Mouse (Mus musculus) frontal cortex, postnatal 14 days (tissue): ENCODE measurements around the gene Stx1a.

Source experiments
- DNase-seq, 2 experiments: peaks; one replicate each; pipeline ENCODE4 v3.0.0; 2022; ENCODE audit warnings: low spot score in 2 of 2

The Stx1a gene

DNA sequence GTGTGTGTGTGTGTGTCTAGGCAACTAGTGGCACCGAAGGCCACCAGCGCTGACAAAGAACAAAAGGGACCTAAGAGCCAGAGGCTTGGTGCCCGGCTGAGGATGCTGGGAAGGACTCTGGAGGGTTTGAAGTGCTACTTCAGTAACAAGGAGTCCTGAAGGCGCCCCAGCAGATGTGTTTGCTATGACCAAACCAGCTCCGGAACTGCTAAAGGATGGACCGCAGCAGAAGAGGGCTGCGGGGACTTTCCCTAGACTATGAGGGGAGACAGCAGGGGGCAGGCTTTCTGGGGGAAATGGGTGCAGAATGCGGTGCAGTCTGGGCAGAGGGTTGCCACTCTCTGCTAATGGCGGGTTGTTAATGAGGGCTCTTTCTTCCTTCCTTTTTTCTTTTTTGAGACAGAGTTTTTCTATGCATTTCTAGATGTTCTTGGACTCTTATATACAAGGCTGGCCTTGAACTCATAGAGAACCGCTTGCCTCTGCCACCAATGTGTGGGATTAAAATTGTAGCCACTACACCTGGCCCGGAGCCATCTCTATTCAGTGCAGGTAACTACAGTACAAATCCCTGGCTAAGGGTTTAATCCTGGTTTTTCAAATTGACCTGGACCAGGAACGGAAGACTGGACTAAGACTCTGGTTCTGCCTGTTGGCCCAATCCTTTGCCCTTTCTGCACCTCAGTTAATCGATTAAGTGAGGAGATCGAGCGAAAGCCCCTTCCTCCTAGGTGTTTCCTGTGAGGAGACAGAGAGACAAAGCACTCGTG lies 15.3 kb upstream of the Stx1a start:
- DNase-seq = no peak

- DNase-seq = peak; percentile 94 to 98
These were observed 14.4 kb upstream of the Stx1a start, which contains the start of gene Abhd11 for GRCm38 (mm10) chr5:135008671-135009589. TSS of gene Abhd11 (plus strand) at chr5:135009152.

DNA sequence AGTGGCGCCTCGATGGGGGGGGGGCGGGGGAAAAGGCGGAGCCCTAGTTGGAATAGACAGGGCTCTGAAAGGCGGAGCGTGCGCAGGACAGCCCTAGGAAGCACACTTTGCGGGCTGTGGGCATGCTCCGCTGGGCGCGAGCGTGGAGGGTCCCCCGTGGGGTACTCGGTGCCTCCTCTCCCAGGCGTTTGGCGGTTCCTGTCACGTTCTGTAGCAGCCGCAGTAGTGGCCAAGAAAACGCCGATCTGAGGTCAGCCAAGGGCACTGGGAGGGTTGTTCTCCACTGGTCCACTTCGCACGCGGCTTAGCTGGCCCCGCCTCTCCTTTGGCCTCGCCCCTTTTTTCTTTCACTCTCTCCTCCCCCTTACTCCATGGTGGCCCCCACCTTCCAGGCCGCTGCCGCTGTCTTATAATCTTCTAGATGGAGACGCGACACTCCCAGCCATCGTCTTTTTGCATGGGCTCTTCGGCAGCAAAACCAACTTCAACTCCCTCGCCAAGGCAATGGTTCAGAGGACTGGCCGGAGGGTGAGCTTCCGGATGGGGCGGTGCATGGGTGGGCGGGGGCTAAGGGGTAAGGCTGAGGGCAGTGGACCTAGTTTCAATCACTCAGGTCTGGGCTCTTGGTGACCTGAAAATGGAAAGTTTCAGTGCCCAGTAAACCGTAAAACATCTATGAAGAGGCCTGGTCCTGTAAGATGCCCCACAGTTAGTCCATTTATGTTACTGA lies 13.5 kb upstream of the Stx1a start:
- DNase-seq = peak; percentile 82 to 84

DNA sequence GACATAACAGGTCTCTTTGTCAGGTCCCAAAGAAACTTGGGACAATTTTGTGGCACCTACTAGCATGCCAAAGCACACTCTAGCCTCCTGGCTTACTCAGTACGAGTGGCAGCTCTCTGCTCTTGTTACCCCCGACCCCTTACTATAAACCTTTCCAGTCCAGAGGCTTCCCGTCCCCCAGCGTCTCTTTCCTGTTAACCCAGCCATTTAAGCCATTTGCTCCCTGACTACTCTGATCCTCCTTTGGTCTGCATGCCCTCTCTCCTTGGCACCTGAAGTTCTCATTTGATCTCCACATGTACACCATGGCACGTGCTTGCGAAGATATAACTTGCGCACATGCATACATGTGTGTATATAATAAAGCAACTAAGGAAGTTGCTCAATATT lies 13.0 kb upstream of the Stx1a start:
- no peak for DNase-seq

DNA sequence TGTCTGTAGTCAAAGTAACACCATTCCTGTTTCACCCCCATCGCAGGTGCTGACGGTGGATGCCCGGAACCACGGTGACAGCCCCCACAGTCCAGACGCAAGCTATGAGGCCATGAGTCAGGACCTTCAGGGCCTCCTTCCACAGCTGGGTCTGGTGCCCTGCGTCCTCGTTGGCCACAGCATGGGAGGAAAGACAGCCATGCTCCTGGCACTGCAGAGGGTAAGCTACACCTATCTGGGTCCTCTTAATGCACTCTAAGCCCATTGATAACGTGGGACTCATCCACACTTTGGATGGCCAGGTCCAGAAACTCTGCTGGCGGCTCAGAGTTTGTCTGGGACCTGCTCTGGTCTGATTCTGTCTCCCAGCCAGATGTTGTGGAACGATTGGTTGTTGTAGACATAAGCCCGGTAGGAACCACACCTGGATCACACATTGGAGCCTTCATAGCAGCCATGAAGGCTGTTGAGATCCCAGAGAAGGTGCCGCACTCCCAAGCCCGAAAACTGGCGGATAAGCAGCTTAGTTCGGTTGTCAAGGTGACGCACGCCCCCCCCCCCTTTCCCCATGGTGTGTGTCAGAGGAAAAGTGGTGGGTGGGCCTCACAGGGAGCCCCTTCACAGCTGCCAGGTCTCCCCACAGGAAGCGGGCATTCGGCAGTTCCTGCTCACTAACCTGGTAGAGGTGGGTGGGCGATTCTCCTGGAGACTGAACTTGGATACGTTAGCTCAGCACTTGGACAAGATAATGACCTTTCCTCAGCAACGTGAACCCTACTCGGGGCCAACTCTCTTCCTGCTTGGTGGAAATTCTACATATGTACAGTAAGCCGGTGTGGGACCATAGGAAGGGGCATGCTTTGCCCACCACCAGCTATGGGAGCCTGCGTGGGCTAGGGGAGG lies 12.2 kb upstream of the Stx1a start:
- no peak for DNase-seq

- no peak for DNase-seq
These were observed 11.3 kb upstream of the Stx1a start for GRCm38 (mm10) chr5:135011809-135012613.

DNA sequence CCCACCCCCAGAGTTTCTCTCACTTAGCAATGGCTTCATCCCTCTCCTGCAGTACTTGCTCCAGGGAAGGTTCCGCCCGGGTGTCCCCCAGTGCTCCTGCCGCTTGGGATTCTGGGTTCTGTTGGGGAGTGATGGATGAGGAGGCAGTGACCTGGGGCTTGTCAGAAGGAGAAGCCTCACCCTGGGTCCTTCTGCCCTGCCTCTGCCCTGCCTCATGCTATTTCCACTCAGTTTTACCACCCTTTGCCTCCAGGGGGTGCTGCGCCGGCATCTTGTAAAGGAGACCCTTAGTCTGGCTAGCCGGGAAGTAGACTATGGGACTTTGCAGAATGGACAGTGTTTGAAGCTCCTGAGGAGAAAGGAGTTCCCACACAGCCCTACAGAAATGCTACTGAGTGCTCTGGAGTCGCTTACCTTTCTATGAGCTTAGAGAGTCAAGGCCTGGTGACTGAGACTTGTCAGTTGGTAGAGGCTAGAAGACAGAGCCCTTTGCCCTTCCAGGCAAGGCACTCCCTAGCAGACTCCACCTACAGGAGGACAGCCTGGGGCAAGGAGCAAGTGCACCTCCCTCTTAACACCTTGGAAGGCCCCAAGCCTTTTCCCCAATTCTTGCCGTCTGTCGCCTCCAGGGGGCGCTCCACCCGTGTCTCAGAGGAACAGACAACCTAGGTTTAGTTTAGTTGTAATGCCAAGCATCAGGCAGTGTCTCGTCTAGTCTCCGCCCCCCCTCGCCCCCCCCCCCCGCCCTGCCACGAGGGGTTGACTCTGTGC lies 10.4 kb upstream of the Stx1a start:
- peak in 1 of 2 experiments; percentile 67 for DNase-seq

DNA sequence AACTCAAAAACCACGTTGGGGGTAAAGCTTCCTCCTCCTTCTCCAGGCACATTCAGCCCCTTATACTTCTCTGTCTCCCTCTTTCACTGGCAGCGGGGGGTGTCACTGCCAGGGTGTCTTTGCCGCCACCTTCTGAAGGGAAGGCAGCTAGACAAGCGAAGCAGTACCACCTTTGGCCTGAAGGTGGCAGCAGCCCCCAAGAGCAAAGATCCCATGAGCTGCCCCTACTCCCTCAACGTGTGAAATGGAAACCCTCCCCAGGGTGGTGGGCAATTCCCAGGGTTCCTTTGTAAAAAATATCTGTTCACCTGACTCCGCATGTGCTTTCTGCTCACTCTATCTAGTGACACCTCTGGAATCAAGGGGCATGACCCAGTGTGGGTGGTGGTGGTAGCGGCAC lies 7.8 kb upstream of the Stx1a start:
- peak; percentile 77 to 89 for DNase-seq

DNA sequence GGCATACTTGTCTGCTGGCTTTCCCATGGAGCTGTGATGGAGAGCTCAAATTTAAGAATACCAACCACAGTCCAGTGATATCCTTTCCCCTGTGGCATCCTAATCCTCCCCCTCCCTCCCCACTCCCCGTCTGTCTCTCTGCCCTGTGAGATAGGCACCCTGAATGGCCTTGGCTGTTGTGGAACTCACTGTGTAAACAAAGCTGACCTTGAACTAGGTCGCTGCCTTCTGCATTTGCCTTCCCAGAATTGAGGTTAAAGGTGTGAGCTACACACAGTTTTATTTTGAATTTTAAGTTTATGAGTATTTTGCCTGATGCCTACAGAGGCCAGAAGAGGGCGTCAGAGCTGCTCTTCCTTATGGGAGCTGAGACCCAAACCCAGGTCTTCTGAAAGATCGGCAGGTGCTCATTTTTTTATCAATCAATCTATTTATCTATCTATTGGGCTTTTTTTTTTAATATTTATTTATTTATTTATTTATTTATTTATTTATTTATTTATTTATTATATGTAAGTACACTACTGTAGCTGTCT lies 7.0 kb upstream of the Stx1a start:
- DNase-seq = no peak

GRCm38 (mm10) chr5:135021814-135022213 lies 1.5 kb upstream of the Stx1a start:
- DNase-seq = no peak

DNA sequence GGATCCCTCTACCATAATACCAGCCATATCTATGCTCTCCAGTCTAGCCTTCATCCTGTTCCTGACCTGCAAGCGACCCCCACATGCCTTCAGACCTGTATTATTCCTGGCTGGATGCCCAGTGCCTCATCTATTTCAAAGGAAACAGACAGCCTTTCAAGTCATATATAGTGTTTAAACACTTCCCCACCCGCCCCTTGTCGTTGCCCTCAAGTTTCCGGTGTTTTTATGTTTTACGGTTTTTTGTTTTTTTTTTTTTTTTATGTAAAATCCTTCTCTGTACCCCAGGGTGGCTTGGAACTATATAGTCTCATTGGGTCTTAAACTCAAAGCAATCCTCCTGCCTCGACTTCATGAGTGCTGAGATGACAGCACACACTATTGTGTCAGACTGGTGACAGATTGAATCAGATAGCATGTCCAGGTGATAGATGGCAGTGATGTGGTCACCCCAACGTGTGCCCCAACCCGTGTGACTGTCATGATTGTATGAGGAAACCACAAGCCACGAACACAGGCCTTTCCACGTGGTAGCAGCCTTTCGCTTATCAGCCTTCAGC lies 1.5 kb downstream of the Stx1a start:
- DNase-seq = no peak

DNA sequence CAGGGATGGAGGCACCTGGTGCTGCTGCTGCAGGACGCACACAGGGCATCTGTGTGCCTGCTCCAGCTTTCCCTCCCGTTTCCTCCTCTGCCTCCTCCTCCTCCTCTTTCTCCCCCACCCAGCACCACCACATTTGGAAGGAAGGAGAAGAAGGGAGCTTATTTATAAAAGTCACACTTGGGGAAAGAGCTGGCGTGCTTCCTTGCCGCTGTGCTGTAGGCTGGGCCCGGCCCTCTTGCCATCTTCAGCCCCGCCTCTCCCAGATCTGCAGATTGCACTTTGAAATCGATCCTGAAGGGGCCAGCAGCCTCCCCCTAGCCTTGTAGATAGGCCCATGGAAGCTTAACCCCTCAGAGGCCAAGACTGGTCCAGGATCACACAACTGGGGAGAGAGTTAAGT lies 2.6 kb downstream of the Stx1a start:
- DNase-seq = no peak

- no peak for DNase-seq
These were observed 5.9 kb downstream of the Stx1a start for GRCm38 (mm10) chr5:135029007-135029854.

DNA sequence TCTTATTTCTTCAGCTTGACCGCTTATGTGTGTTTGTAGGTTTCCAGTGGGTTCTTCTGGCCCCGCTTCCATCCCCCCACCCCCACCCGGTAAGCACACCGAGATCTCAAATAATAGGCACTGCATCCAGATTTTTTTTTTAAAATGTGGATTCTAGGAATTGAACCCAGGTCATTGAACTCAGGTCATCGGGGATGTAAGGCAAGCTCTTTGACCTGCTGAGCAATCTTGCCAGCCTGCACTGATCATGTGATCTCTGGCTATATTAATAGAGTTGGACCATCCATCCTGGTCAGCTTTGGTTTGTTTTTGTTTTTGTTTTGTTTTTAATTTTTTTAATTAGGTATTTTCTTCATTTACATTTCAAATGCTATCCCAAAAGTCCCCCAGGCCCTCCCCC lies 9.3 kb downstream of the Stx1a start:
- no peak for DNase-seq

- no peak for DNase-seq
These were observed 11.3 kb downstream of the Stx1a start for GRCm38 (mm10) chr5:135034593-135034992.

GRCm38 (mm10) chr5:135035608-135036359 lies 12.5 kb downstream of the Stx1a start:
- DNase-seq = peak in 1 of 2 experiments; percentile 52

DNA sequence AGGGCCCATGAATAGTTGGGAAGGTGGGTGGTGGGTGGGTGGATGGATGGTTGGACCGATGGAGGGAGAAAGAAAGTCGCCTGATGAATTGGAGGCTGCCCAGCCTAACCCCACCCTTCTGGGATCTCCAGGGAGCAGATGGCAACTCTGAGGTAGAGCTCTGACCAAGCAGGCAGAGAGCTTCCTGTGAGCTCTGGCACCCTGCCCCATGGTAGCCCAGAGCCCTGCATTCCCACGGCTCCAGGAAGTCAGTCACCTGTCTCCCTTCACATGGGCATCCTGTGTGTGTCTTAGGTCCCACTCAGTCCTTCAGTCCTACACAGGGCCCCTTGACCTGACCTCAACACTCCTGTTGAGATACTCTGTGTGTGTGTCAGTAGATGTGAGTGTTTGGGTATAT lies 14.7 kb downstream of the Stx1a start:
- DNase-seq = no peak
